Mouse (Mus musculus) MEL (cell line): ENCODE measurements around the gene Ror1.

Experiments
- CTCF ChIP-seq, 3 experiments: IDR thresholded peaks in 2 of 3; conservative IDR thresholded peaks in 1 of 3; 2 replicates each; pipeline ENCODE4 v1.5.1; 2011 to 2012; ENCODE audit warnings: low read length in 3 of 3, low read depth in 2 of 3, mild to moderate bottlenecking in 2 of 3, improper control_type of control experiment in 1 of 3, inconsistent platforms in 1 of 3, mixed read lengths in 1 of 3, moderate library complexity in 1 of 3; ENCODE audit not compliant: control insufficient read depth in 1 of 3, insufficient read depth in 1 of 3, poor library complexity in 1 of 3, severe bottlenecking in 1 of 3
- E2F4 ChIP-seq: IDR thresholded peaks from 2 replicates; pipeline ENCODE4 v1.6.1; 2011; ENCODE audit warnings: low read depth, low read length, improper control_type of control experiment, borderline replicate concordance
- GABPA ChIP-seq: IDR thresholded peaks from 2 replicates; pipeline ENCODE4 v1.6.1; 2012; ENCODE audit warnings: low read depth, mild to moderate bottlenecking, inconsistent platforms, low read length, improper control_type of control experiment, moderate library complexity
- GATA1 ChIP-seq: IDR thresholded peaks from 2 replicates; pipeline ENCODE4 v1.6.1; 2011; ENCODE audit warnings: low read depth, low read length, improper control_type of control experiment
- HCFC1 ChIP-seq: IDR thresholded peaks from 2 replicates; pipeline ENCODE4 v1.6.1; 2012; ENCODE audit warnings: low read depth, mild to moderate bottlenecking, inconsistent platforms, low read length, improper control_type of control experiment, moderate library complexity
- JUND ChIP-seq: IDR thresholded peaks from 2 replicates; pipeline ENCODE4 v1.6.1; 2011; ENCODE audit warnings: low read depth, mild to moderate bottlenecking, improper control_type of control experiment, low read length
- MAFK ChIP-seq: IDR thresholded peaks from 2 replicates; pipeline ENCODE4 v1.6.1; 2011; ENCODE audit warnings: low read depth, mild to moderate bottlenecking, low read length, improper control_type of control experiment, borderline replicate concordance
- MAX ChIP-seq: IDR thresholded peaks from 2 replicates; pipeline ENCODE4 v1.6.1; 2011; ENCODE audit warnings: low read length, improper control_type of control experiment
- MEF2A ChIP-seq: IDR thresholded peaks from 2 replicates; pipeline ENCODE4 v1.6.1; 2014; ENCODE audit warnings: low read depth, mild to moderate bottlenecking, inconsistent platforms, low read length, improper control_type of control experiment; ENCODE audit not compliant: poor library complexity, insufficient replicate concordance, severe bottlenecking; ENCODE audit errors: extremely low read depth
- NRF1 ChIP-seq: IDR thresholded peaks from 2 replicates; pipeline ENCODE4 v1.6.1; 2014; ENCODE audit warnings: low read depth, mild to moderate bottlenecking, inconsistent platforms, low read length, improper control_type of control experiment, moderate library complexity; ENCODE audit not compliant: poor library complexity, insufficient read depth, severe bottlenecking
- POLR2A ChIP-seq, 2 experiments: IDR thresholded peaks; 2 replicates each; pipeline ENCODE4 v1.6.1; 2011 to 2012; ENCODE audit warnings: low read length in 2 of 2, mild to moderate bottlenecking in 2 of 2, control low read depth in 1 of 2, improper control_type of control experiment in 1 of 2, low read depth in 1 of 2, moderate library complexity in 1 of 2; ENCODE audit not compliant: control insufficient read depth in 1 of 2, insufficient read depth in 1 of 2, poor library complexity in 1 of 2
- POLR2AphosphoS2 ChIP-seq: IDR thresholded peaks from 2 replicates; pipeline ENCODE4 v1.6.1; 2011; ENCODE audit warnings: low read length, improper control_type of control experiment
- ZKSCAN1 ChIP-seq: IDR thresholded peaks from 2 replicates; pipeline ENCODE4 v1.6.1; 2012; ENCODE audit warnings: low read depth, mild to moderate bottlenecking, inconsistent platforms, low read length, improper control_type of control experiment, moderate library complexity

- no peak for TF ChIP-seq MAFK
- TF ChIP-seq JUND, result no peak
- no peak for TF ChIP-seq CTCF (IDR thresholded peaks at IDR 0.05 in 2 of 3, conservative IDR thresholded peaks at IDR 0.05 in 1 of 3; ENCODE audit: control insufficient read depth in 1 of 3, insufficient read depth in 1 of 3, low read depth in 2 of 3, low read length in 3 of 3, poor library complexity in 1 of 3, severe bottlenecking in 1 of 3)
- TF ChIP-seq POLR2AphosphoS2, result no peak
- no peak for TF ChIP-seq GABPA
- no peak for TF ChIP-seq NRF1
- no peak for TF ChIP-seq MAX
- no peak for TF ChIP-seq ZKSCAN1
- TF ChIP-seq POLR2A (IDR thresholded peaks at IDR 0.05; ENCODE audit: control insufficient read depth in 1 of 2, insufficient read depth in 1 of 2, low read depth in 1 of 2, low read length in 2 of 2, poor library complexity in 1 of 2), result no peak
- TF ChIP-seq GATA1, result no peak
- no peak for TF ChIP-seq E2F4
- no peak for TF ChIP-seq HCFC1
- TF ChIP-seq MEF2A, result no peak
Observed at GRCm38 (mm10) chr4:100186781-100187180, 91.2 kb downstream of the Ror1 start.
